Mouse (Mus musculus): ENCODE data around the gene Col6a2.

- TF ChIP-seq CTCF (IDR thresholded peaks at IDR 0.05; ENCODE audit: extremely low read depth, insufficient read depth, low read length) (no peak), POLR2A (IDR thresholded peaks at IDR 0.05; ENCODE audit: extremely low read depth, insufficient read depth, low read length) (no peak)
These were observed 37.2 kb downstream of the Col6a2 start for GRCm38 (mm10) chr10:76586190-76586589.

Data from cortical plate, adult 2 months (tissue).